Mouse (Mus musculus): ENCODE results near the gene Spef1. TPM values are rescaled to one million over a fixed set of nuclear protein-coding genes. Genes with fewer than 3 reads are reported as not detected.
A peak's percentile ranks its signal among the peaks of the same experiment; 100 is the strongest.

The Spef1 gene
- total and polyA plus RNA-seq, 3 experiments: 0.34 to 1.2 (median 1.0) TPM

DNA sequence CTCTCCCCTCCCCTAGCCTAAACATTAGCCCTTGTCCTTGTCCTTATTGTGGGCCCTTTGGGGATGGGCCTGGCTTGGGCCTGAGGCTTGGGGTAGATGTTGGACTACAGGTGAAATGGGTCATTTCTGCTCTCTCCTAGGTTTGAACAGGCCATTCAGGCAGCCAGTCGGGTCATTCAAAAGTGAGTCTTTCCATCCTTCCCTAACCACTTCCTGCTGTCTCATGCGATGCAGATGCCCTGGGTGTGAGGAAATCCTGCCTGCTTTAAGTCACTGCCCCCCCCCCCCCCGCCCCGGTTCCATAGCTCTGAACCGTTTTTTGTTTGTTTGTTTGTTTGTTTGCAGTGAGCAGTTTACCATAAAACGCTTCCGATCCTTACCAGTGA, 3.9 kb upstream of the Spef1 start (continued):
- TF ChIP-seq MAX (IDR thresholded peaks at IDR 0.05; ENCODE audit: low read length): 0 out of 2 replicates have a peak, but pooled peaks have one; percentile 25

DNA sequence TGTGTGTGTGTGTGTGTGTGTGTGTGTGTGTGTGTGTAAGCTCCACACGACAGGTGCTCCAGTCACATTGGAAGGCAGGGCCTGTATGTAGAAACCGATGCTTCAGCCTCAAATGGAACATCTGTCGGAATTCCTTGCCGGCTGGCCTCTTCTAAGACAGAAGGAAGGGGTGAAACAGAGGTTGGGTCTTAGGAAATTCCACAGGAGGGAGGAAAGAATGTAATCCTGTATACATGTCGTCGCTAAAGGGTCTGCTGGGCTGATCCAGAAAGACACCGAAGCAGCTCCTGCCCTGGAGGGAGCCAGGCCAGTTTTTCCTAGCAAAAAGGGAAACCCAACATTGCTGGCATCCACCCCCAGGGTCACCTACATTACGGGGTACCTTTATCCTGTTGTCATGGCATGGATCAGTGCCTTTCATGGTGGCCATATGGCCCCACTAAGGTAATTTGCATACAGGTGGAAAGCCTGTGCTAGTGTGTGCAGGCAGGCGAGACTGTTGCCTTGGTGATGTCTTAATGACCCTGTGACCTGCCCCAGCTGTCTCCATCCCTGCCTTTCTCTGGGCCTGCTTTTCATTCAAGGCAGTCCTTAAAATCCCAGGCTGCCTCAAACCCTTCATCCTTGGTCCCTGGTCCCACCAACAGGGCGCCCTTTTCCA, 3.4 kb upstream of the Spef1 start:
- Histone ChIP-seq H3K4me2 (ENCODE audit: insufficient read depth, low read depth, poor library complexity, severe bottlenecking) (peak overlapping the region; percentile 51; the same call in 1 of the 2 replicates), H3K9ac (ENCODE audit: insufficient read depth, low read depth) (no peak overlapping the region; the same call in 1 of the 2 replicates), H3K27me3 (replicated peaks) (peaks cover 4% of the 10 kb centered on the region), H3K4me1 (ENCODE audit: control insufficient read depth in 1 of 2, insufficient read depth in 2 of 2) (peaks cover 26 to 78% of the 10 kb centered on the region in 2 experiments), H3K4me3 (replicated peaks in 1 of 3; ENCODE audit: low read depth in 2 of 3, low read length in 2 of 3, poor library complexity in 1 of 3) (no peak overlapping the region), H3K36me3 (replicated peaks in 1 of 2; ENCODE audit: control insufficient read depth in 1 of 2, insufficient read depth in 1 of 2, low read length in 1 of 2) (peaks cover 23 to 41% of the 10 kb centered on the region in 2 experiments), H3K79me2 (replicated peaks; ENCODE audit: control insufficient read depth, extremely low read depth, insufficient read depth, poor library complexity, severe bottlenecking) (no peaks in the 10 kb centered on the region), H3K9me3 (replicated peaks; ENCODE audit: low read length) (no peaks in the 10 kb centered on the region), H3K27ac (ENCODE audit: insufficient read depth, low read depth) (peak overlapping the region; percentile 72)
- in situ Hi-C loops (cut with MboI; ENCODE audit: low pct_ligation_motif_present, low pct_unique_long_range_greater_than_20kb, low sequenced_read_pairs): no loop called here
- dilution Hi-C loops (cut with MboI; ENCODE audit: extremely low pct_ligation_motif_present, extremely low pct_unique_long_range_greater_than_20kb, low sequenced_read_pairs): no loop called here
- DNase-seq (ENCODE audit: extremely low read depth): peak; percentile 86
- TF ChIP-seq ELF1 (IDR thresholded peaks at IDR 0.05; ENCODE audit: low read depth, low read length) (no peak), JUN (IDR thresholded peaks at IDR 0.05; ENCODE audit: insufficient read depth, low read depth, low read length) (no peak), USF2 (conservative IDR thresholded peaks at IDR 0.05; ENCODE audit: low read depth, low read length) (no peak), NELFE (IDR thresholded peaks at IDR 0.05; ENCODE audit: low read depth, low read length) (no peak), JUND (conservative IDR thresholded peaks at IDR 0.05; ENCODE audit: low read depth, low read length) (no peak), USF1 (IDR thresholded peaks at IDR 0.05; ENCODE audit: low read depth, low read length) (no peak), ZNF384 (IDR thresholded peaks at IDR 0.05; ENCODE audit: low read depth, low read length) (no peak), SIN3A (IDR thresholded peaks at IDR 0.05; ENCODE audit: low read length) (peak; percentile 76; the same call in 1 of the 2 replicates), ETS1 (conservative IDR thresholded peaks at IDR 0.05; ENCODE audit: low read depth, low read length) (peak; percentile 85), POLR2A (IDR thresholded peaks at IDR 0.05; ENCODE audit: low read depth, low read length) (no peak), NRF1 (IDR thresholded peaks at IDR 0.05; ENCODE audit: low read depth, low read length) (no peak), UBTF (IDR thresholded peaks at IDR 0.05; ENCODE audit: low read depth, low read length) (no peak), HCFC1 (IDR thresholded peaks at IDR 0.05; ENCODE audit: low read depth, low read length) (no peak), MXI1 (IDR thresholded peaks at IDR 0.05; ENCODE audit: low read depth, low read length) (peak; percentile 75; the same call in 1 of the 2 replicates), MYC (IDR thresholded peaks at IDR 0.05; ENCODE audit: low read depth, low read length) (no peak), BHLHE40 (IDR thresholded peaks at IDR 0.05; ENCODE audit: low read depth, low read length) (peak; percentile 70), EP300 (IDR thresholded peaks at IDR 0.05; ENCODE audit: low read length) (peak; percentile 59; the same call in 1 of the 2 replicates), TCF12 (IDR thresholded peaks at IDR 0.05; ENCODE audit: low read depth, low read length) (peak; percentile 89), KAT2A (IDR thresholded peaks at IDR 0.05; ENCODE audit: insufficient replicate concordance, low read length) (no peak), PAX5 (IDR thresholded peaks at IDR 0.05; ENCODE audit: low read length) (peak; percentile 100), CHD2 (IDR thresholded peaks at IDR 0.05; ENCODE audit: low read length) (no peak), ZMIZ1 (IDR thresholded peaks at IDR 0.05; ENCODE audit: low read depth, low read length) (no peak), CTCF (conservative IDR thresholded peaks at IDR 0.05 in 1 of 2, IDR thresholded peaks at IDR 0.05 in 1 of 2; ENCODE audit: low read depth in 2 of 2, low read length in 2 of 2) (no peak), MEF2A (IDR thresholded peaks at IDR 0.05; ENCODE audit: borderline replicate concordance, low read depth, low read length) (no peak), E2F4 (IDR thresholded peaks at IDR 0.05; ENCODE audit: insufficient replicate concordance, low read depth, low read length) (no peak)
